Mouse (Mus musculus) midbrain, embryonic 15.5 days (tissue): ENCODE measurements around the gene Cnot10. TPM values are rescaled to one million over a fixed set of nuclear protein-coding genes. Genes with fewer than 3 reads are reported as not detected.
A peak's percentile ranks its signal among the peaks of the same experiment; 100 is the strongest.
"Not testable (repeated sequence)": the region's sequence is repeated elsewhere in the genome, so short reads cannot be mapped to it uniquely, and the experiment has no call there.

Experiments used
- ATAC-seq: fragments of 200-750 bp; cut with Nextera tagmentation; replicated peaks from 2 replicates; pipeline ENCODE4 v1.8.0; 2017; ENCODE audit warnings: moderate TSS enrichment
- H3K27ac ChIP-seq: fragments of 300-500 bp; sonication (generic); 2 replicates; pipeline ENCODE4 v1.5.1; 2015; ENCODE audit warnings: mild to moderate bottlenecking, inconsistent platforms
- H3K27me3 ChIP-seq: fragments of 300-500 bp; sonication (generic); replicated peaks from 2 replicates; pipeline ENCODE4 v1.6.1; 2015; ENCODE audit warnings: inconsistent platforms
- H3K36me3 ChIP-seq: fragments of 300-500 bp; sonication (generic); replicated peaks from 2 replicates; pipeline ENCODE4 v1.6.1; 2015; ENCODE audit warnings: inconsistent platforms
- H3K4me1 ChIP-seq: fragments of 300-500 bp; sonication (generic); 2 replicates; pipeline ENCODE4 v1.6.1; 2015; ENCODE audit warnings: inconsistent platforms
- H3K4me2 ChIP-seq: fragments of 300-500 bp; sonication (generic); 2 replicates; pipeline ENCODE4 v1.6.1; 2015; ENCODE audit warnings: inconsistent platforms, mild to moderate bottlenecking, moderate library complexity
- H3K4me3 ChIP-seq: fragments of 300-500 bp; sonication (generic); 2 replicates; pipeline ENCODE4 v1.5.1; 2015; ENCODE audit warnings: mild to moderate bottlenecking, inconsistent platforms
- H3K9ac ChIP-seq: fragments of 300-500 bp; sonication (generic); 2 replicates; pipeline ENCODE4 v1.6.1; 2015; ENCODE audit warnings: mild to moderate bottlenecking, inconsistent platforms
- H3K9me3 ChIP-seq: fragments of 300-500 bp; sonication (generic); 2 replicates; pipeline ENCODE4 v1.6.1; 2016; ENCODE audit warnings: inconsistent platforms
- WGBS: fragments of 180-500 bp; shearing (Covaris S2); methylation state at CpG from one replicate; pipeline ENCODE4 v1.1.7; 2015; ENCODE audit warnings: mixed read lengths; 5-methylcytosine and 5-hydroxymethylcytosine counted together
- polyA plus RNA-seq: library from polyadenylated mRNA; unstranded; fragments of >200 nt; fragmentation: Nextera tagmentation; extraction: Ambion mirVana; gene quantifications from 2 replicates; pipeline ENCODE4 v1.2.1, GENCODE M21; 2015

Gene Cnot10
- polyA plus RNA-seq, 1 experiment from 2014 or later: 61.0 TPM

GRCm38 (mm10) chr9:114671946-114672345 is 32.0 kb upstream of the Cnot10 start:
- H3K4me1 ChIP-seq: peaks cover 13% of the 10 kb centered on the region
- no peak for ATAC-seq
- H3K36me3 ChIP-seq: no peaks in the 10 kb centered on the region
- no peak overlapping the region for H3K9ac ChIP-seq
- 56% methylated on average over 1 of the region's 1 CpGs for WGBS
- no peaks in the 10 kb centered on the region for H3K27me3 ChIP-seq
- H3K27ac ChIP-seq: peak overlapping the region; percentile 87; the same call in 1 of the 2 replicates
- no peak overlapping the region for H3K4me3 ChIP-seq
- no peak overlapping the region for H3K4me2 ChIP-seq
- H3K9me3 ChIP-seq: no peaks in the 10 kb centered on the region

DNA sequence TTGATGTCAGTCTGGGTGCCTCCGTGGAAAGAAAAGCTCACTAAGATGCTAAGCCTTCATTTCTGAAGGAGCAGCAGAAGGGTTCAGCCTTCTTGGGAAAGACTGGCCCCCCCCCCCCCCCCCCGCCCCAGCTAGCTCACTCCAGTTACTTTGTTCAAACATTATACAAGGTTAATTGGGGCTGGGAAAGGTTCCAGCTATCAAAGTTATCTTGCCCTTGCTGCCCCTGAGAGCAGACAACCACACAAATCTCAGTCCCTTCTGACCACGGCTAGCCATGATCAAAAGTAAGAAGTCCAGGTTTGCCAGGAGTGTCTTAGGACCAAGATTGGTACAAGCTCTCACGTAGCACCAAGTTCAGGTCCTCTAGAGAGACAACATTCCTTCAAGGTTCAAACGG is 29.0 kb upstream of the Cnot10 start:
- Histone ChIP-seq H3K4me2 (no peak overlapping the region), H3K4me3 (no peak overlapping the region), H3K27ac (no peak overlapping the region), H3K9ac (no peak overlapping the region), H3K9me3 (no peaks in the 10 kb centered on the region), H3K27me3 (no peaks in the 10 kb centered on the region), H3K36me3 (no peaks in the 10 kb centered on the region), H3K4me1 (peaks cover 13% of the 10 kb centered on the region)
- no peak for ATAC-seq
- 72% methylated on average over 5 of the region's 5 CpGs for WGBS

DNA sequence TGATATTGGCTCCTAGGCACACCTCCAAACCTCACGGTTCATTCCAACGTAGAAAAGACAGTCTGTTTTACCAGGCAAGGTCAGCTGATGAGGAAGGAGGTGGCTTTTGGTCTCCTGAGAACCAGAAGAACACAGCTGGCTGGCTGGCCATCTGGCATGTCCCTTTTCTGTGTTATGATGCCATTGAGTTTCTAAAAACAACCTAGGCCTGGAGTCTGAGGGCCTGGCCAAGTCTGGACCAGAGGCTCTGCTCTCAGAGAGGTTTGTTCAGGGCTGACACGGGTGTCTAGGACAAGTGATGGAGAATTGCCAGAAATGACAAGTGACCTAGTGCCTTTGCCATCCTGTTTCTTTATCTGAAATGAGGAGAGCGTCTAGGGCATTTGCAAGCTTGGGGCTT is 28.1 kb upstream of the Cnot10 start:
- H3K27me3 ChIP-seq: no peaks in the 10 kb centered on the region
- no peaks in the 10 kb centered on the region for H3K9me3 ChIP-seq
- no peaks in the 10 kb centered on the region for H3K36me3 ChIP-seq
- peaks cover 4% of the 10 kb centered on the region; the same call in 1 of the 2 replicates for H3K4me1 ChIP-seq
- WGBS: 79% methylated on average over 4 of the region's 4 CpGs
- H3K27ac ChIP-seq: no peak overlapping the region
- H3K4me3 ChIP-seq: no peak overlapping the region
- no peak overlapping the region for H3K9ac ChIP-seq
- ATAC-seq: no peak
- H3K4me2 ChIP-seq: no peak overlapping the region

- ATAC-seq: no peak
- Histone ChIP-seq H3K9me3 (no peaks in the 10 kb centered on the region), H3K36me3 (no peaks in the 10 kb centered on the region), H3K4me3 (no peak overlapping the region), H3K4me1 (peaks cover 3% of the 10 kb centered on the region), H3K27ac (no peak overlapping the region), H3K27me3 (no peaks in the 10 kb centered on the region), H3K4me2 (no peak overlapping the region), H3K9ac (no peak overlapping the region)
- 88% methylated on average over 10 of the region's 10 CpGs for WGBS
Measured at GRCm38 (mm10) chr9:114666858-114667257, 26.9 kb upstream of the Cnot10 start.

- H3K4me2 ChIP-seq: no peak overlapping the region
- no peak overlapping the region for H3K9ac ChIP-seq
- H3K36me3 ChIP-seq: no peaks in the 10 kb centered on the region
- H3K9me3 ChIP-seq: no peaks in the 10 kb centered on the region
- H3K4me1 ChIP-seq: peaks cover 25% of the 10 kb centered on the region
- ATAC-seq: no peak
- no peak overlapping the region for H3K4me3 ChIP-seq
- no peaks in the 10 kb centered on the region for H3K27me3 ChIP-seq
- WGBS: 90% methylated on average over 11 of the region's 11 CpGs
- no peak overlapping the region for H3K27ac ChIP-seq
Measured at GRCm38 (mm10) chr9:114663782-114664181, 23.8 kb upstream of the Cnot10 start.

DNA sequence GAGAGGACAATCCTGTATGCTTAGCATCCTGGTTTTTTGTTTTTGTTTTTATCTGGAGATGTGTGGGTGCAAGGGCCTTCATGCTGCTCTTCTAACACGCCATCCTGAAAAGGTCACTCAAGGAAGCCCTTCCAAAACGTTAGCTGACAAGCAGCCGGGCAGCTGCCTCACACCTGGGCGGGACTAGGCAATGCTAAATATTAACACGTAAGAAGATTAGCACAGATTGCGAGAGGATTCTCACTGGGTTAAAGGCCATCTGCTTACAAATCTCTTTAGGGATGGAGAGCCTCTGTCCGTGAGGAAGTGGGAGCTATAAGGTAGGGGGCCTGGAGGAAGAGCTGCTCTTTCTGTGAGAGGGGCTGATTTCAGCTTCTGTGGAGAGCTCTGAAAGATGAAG is 22.0 kb upstream of the Cnot10 start:
- Histone ChIP-seq H3K4me3 (no peak overlapping the region), H3K9me3 (no peaks in the 10 kb centered on the region), H3K36me3 (no peaks in the 10 kb centered on the region), H3K27ac (0 out of 2 replicates have a peak overlapping the region, but pooled peaks have one; percentile 79), H3K4me1 (peaks cover 25% of the 10 kb centered on the region), H3K27me3 (no peaks in the 10 kb centered on the region), H3K4me2 (no peak overlapping the region), H3K9ac (no peak overlapping the region)
- ATAC-seq: no peak
- 25% methylated on average over 7 of the region's 7 CpGs for WGBS

DNA sequence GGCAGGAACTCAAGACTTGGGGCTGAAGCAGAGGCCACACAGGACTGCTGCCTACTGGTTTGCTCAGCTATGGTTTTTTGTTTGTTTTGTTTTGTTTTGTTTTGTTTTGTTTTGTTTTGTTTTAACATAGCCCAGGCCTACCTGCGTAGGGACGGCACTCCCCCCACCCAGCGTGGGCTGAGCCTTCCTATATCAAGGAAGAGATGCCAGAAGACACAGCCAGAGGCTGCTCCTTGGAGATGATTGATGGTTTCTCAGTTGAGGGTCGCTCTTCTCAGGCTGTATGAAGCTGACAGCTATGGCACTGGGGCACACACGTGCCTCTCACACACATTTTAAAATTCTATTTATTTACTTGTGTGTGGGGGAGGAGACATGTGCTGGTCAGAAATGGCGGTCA is 21.0 kb upstream of the Cnot10 start:
- Histone ChIP-seq H3K4me1 (peaks cover 25% of the 10 kb centered on the region), H3K27ac (peak overlapping the region; percentile 79), H3K27me3 (0 out of 2 replicates have a peak, but pooled peaks cover 4% of the 10 kb centered on the region), H3K9ac (no peak overlapping the region), H3K4me3 (no peak overlapping the region), H3K36me3 (no peaks in the 10 kb centered on the region), H3K9me3 (no peaks in the 10 kb centered on the region), H3K4me2 (peak overlapping the region; percentile 17; the same call in 1 of the 2 replicates)
- WGBS: 49% methylated on average over 6 of the region's 6 CpGs
- ATAC-seq: peak; percentile 65

- peak overlapping the region; percentile 79 for H3K27ac ChIP-seq
- ATAC-seq: peak; percentile 67
- H3K36me3 ChIP-seq: no peaks in the 10 kb centered on the region
- no peak overlapping the region for H3K9ac ChIP-seq
- 0 out of 2 replicates have a peak, but pooled peaks cover 4% of the 10 kb centered on the region for H3K27me3 ChIP-seq
- peaks cover 25% of the 10 kb centered on the region for H3K4me1 ChIP-seq
- peak overlapping the region; percentile 17; the same call in 1 of the 2 replicates for H3K4me2 ChIP-seq
- no peak overlapping the region for H3K4me3 ChIP-seq
- WGBS: 28% methylated on average over 6 of the region's 6 CpGs
- H3K9me3 ChIP-seq: no peaks in the 10 kb centered on the region
Measured at GRCm38 (mm10) chr9:114660506-114660905, 20.5 kb upstream of the Cnot10 start.

DNA sequence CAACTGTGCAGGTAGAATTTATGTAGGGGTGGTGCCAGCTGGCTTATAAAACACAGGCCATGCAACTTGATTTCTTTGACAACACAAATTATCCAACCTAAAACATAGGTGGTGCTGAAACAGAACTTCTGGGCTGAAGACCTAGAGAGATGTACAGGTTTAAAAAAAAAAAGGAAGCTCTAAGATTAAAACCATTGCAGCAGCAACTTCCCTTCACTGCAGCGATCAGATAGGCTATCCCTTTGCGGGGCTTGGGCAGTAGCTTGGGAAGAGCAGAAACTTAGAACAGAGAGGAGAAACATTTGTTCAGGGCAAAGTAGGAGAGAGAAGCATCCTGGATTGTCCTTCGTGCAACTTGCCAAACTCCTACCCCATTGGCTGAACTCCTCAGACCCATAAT is 16.7 kb upstream of the Cnot10 start:
- Histone ChIP-seq H3K36me3 (no peaks in the 10 kb centered on the region), H3K4me2 (no peak overlapping the region), H3K9ac (no peak overlapping the region), H3K4me1 (peaks cover 20% of the 10 kb centered on the region), H3K27me3 (0 out of 2 replicates have a peak, but pooled peaks cover 4% of the 10 kb centered on the region), H3K4me3 (no peak overlapping the region), H3K27ac (no peak overlapping the region), H3K9me3 (no peaks in the 10 kb centered on the region)
- 86% methylated on average over 3 of the region's 3 CpGs for WGBS
- ATAC-seq: no peak

GRCm38 (mm10) chr9:114655356-114655755 is 15.4 kb upstream of the Cnot10 start:
- H3K27ac ChIP-seq: no peak overlapping the region
- H3K36me3 ChIP-seq: no peaks in the 10 kb centered on the region
- H3K9me3 ChIP-seq: no peaks in the 10 kb centered on the region
- no peak overlapping the region for H3K9ac ChIP-seq
- no peak overlapping the region for H3K4me3 ChIP-seq
- H3K27me3 ChIP-seq: 0 out of 2 replicates have a peak, but pooled peaks cover 4% of the 10 kb centered on the region
- no peak overlapping the region for H3K4me2 ChIP-seq
- H3K4me1 ChIP-seq: peaks cover 9% of the 10 kb centered on the region; the same call in 1 of the 2 replicates
- no peak for ATAC-seq
- WGBS: 92% methylated on average over 4 of the region's 4 CpGs

DNA sequence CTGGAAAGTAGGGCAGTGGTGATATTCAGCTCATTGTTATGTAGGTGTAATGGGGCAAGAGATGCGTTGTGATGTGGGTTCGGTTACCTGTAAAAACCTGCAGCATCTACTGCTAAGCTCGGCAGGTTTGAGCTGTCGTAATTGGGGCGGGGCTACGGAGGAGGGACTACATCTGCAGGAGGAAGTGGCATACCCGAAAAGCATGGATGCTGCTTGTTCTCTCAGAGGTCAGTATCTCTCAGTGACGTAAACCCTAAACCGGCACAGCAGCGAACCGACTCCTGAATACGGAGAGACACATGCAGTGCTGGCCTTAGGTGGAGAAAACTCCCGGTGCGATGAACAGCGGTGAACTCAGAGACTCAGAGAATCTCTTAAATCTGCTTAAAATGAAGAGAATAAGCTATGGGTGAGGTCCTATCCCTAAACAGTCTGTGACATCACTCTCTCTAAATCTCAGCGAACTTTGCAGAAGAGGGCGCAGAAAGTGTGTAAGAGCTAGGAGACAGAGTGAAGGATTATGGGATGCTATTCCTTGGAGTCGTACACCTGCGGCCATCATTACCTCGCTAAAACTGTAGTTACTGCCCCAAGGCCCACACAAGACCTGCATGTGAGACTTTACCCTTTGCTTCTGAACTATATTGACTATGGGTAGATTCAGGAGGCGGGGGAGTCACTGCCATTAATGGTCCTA is 11.1 kb upstream of the Cnot10 start:
- H3K4me3 ChIP-seq: no peak overlapping the region
- no peaks in the 10 kb centered on the region for H3K9me3 ChIP-seq
- H3K9ac ChIP-seq: no peak overlapping the region
- H3K36me3 ChIP-seq: no peaks in the 10 kb centered on the region
- H3K4me2 ChIP-seq: no peak overlapping the region
- WGBS: 66% methylated on average over 21 of the region's 21 CpGs
- no peaks in the 10 kb centered on the region for H3K4me1 ChIP-seq
- H3K27ac ChIP-seq: no peak overlapping the region
- ATAC-seq: no peak
- H3K27me3 ChIP-seq: 0 out of 2 replicates have a peak, but pooled peaks cover under 1% of the 10 kb centered on the region

GRCm38 (mm10) chr9:114649371-114649770 is 9.4 kb upstream of the Cnot10 start:
- Histone ChIP-seq H3K4me3 (no peak overlapping the region), H3K9ac (no peak overlapping the region), H3K27ac (no peak overlapping the region), H3K27me3 (peaks cover 5% of the 10 kb centered on the region), H3K4me2 (no peak overlapping the region), H3K4me1 (no peaks in the 10 kb centered on the region), H3K36me3 (no peaks in the 10 kb centered on the region), H3K9me3 (no peaks in the 10 kb centered on the region)
- no peak for ATAC-seq
- 87% methylated on average over 5 of the region's 5 CpGs for WGBS

GRCm38 (mm10) chr9:114648472-114648871 is 8.5 kb upstream of the Cnot10 start:
- H3K4me1 ChIP-seq, H3K9ac ChIP-seq, H3K27ac ChIP-seq, H3K9me3 ChIP-seq, H3K4me2 ChIP-seq, ATAC-seq, H3K4me3 ChIP-seq, H3K36me3 ChIP-seq: not testable (repeated sequence)
- H3K27me3 ChIP-seq: peaks cover 14% of the 10 kb centered on the region
- WGBS: 55% methylated on average over 8 of the region's 9 CpGs
